Mouse (Mus musculus) v-Abl transformed pro-B cells (cell line): ENCODE data around the gene Tstd1.

Source experiments
- in situ Hi-C, 2 experiments: fragments of 400-800 bp; cut with MboI; formaldehyde crosslinking; loops; one replicate each; pipeline ENCODE4 v1.15.1; 2025; ENCODE audit not compliant: unreplicated experiment in 2 of 2

Gene Tstd1

DNA sequence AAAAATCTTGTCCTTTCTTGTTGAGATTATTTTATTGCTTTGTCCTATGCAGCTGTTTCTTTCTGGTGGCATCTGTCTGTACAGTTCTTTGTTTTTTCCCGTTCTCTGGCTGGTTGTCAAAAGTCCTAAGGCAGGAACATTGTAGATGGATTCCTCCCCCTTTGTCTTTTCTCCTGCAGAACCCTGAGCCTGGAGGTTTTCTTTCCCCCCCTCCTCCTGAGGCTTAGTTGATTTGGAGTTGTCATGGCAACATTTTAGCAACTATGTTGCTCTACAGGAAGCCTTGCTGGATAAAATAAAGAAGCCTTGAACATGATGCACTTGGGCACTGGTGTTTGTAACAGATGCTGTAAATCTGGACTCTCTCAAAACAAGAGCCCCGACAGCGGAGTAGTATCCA is 6.2 kb upstream of the Tstd1 start:
- in situ Hi-C loops: no loop called here

DNA sequence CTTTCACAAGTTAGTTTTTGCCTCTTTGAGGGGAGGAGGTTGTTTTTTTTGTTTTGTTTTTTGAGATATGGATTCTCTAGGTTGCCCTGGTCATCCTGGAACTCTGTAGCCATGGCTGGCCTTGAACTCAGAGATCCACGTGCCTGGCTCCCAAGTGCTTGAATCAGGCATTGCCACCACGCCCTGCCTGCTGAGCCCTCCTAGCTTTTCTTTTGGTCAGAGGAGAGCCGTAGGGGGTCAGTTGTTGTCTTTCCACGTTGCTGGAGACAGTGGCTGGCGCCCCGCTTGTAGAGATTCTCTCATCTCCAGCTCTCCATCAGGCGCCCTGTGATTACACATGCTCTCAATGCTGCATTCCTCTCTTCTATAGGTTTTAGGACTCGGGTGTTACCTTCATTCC is 5.1 kb upstream of the Tstd1 start:
- in situ Hi-C loops: no loop called here

DNA sequence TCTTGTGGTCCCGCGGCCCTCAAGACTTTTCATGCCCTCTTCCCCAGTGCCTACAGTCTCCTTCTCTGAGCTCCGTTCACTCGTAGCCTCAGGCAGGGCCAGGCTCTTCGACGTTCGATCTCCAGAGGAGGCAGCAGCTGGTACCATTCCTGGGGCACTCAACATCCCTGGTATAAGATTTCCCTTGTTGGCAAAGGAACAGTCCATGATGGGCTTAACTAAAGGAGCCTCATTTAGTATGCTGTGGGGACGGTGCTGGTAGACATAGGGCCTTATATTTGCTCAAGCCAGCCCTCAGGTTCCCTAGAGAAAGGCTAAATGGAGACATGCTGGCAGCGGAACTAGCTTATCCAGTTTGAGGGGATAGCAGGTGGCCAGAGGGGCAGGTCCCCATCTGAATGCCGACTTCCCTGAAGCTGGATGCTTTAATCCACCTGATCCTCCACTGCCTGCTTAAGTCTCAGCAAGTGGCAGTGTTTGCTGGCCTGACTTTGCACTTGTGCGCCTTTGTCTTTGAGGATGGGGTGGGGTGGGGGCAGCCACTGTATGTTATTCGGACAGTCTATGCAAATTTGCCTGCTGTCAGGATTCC is 715 bp downstream of the Tstd1 start:
- in situ Hi-C loops: no loop called here

DNA sequence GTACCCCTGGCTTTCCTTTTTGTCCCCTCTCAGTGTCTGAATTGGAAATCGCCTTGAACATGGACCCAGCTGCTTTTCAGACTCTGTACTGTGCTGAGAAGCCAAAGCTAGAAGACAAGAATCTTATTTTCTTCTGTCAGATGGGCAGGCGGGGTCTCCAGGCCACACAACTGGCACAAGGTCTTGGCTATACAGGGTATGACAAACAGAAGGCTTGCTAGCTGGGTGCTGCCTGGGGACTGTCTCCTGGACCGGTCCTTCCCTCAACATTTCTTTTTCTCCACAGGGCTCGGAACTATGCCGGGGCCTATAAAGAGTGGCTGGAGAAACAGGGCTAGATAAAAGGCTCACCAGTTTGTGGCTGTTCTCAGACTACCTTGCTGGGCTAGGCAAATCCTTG is 1.2 kb downstream of the Tstd1 start:
- in situ Hi-C loops: no loop called here

DNA sequence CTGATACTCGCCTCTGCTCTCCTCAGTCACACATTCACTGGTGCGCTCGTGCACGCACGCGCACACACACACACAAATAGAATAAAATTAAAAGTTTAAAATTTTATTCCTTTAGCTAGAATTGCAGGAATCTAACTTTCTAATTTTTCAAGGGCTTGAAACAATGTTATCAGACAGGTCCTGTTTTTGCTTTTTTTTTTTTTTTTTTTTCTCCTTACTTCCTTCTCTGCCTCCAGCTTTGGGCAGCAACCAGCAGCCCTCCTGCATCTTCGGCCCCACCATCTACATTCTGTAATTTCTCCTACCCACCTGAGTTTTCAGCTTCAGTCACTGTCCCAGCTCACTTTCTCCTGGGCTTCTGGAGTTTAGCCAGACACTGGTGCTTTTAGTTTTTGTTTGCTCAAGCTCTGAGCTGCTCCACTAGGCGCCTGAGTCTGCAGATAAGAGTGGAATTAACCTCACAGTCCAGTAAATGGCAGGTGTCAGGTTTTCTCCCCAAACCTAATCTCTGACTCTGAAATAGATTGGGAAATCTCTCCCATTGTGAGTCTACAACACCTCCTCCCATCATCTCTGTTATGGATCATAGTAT is 3.9 kb downstream of the Tstd1 start:
- in situ Hi-C loops: no loop called here

DNA sequence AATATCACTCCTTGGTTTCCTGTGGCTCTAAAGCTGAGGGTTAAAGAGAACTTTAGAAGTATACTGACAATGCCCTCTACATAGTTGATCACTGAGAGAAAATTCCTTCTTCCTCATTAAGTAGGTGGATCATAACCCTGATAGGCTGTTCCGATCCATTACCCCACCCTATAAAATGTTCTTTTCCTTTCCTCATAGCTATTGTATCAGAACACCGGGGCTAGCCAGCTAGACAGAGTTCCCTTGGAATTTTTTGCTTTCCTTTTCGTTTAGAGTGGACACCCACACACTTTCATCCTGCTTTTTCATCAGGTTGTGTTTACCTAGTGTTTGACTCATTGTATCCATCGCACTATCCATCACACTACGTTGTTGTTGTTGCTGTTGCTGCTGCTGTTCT is 6.0 kb downstream of the Tstd1 start:
- in situ Hi-C loops: no loop called here

DNA sequence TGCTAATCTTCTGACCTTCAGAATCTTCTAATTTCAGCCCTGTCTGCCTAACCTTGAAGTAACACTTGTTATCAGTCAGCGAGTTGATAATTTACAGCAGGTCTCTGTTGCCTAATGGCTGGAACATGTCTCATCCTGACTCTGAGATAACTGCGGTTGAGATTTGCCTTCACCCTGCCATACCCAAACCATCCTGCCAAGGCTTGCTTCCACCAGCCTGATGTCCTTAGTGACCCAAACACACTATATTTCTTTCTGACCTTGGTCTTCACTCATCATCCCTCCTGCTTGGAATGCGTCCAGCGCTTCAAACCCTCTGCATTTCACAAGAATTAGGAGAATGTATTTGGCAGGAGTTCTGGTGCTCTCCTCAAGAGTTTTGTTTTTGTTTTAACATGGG is 6.5 kb downstream of the Tstd1 start:
- in situ Hi-C loops: no loop called here

DNA sequence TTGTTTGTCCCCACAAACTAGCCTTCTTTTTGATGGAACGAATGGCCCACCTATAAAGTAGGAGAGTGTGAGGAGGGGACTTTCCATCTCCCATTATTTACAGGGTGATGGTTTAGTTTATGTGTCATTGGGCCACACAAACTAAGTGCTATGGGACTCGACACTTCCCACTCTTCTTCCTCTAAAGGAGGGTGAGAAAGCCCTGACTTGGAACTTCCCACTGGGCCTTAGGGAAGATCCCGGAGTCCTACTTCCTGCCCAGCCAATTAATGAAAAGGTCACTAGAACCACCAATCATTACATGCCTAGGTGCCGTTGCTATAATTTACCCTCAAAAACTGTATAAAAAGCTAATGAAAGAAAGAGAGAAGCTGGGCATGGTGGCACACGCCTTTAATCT is 13.5 kb downstream of the Tstd1 start:
- in situ Hi-C loops: no loop called here

DNA sequence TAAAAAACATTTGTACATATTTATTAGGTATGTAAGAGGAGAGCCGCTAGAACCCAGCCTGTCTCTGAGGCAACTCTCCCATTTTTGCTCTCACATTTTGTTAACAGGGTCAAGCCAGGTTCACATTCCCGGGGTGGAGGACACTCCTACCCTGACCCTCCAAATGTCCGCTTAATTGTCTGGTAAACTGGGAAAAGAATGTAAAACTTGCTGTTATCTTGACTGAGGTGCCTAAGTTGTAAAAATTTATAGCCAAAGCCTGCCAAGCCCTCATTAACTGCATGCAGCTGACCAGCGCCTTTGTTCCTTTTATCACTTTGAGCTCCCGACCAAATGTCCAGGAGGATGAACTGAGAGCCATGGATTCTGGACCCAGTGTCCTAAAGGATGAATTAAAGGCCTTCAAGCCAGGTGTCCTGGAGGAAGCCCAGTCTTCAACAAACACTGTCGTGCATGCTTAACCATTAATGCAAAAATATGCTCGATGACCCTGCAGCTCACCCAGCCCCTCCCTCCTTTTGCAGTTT is 16.7 kb downstream of the Tstd1 start:
- in situ Hi-C loops: no loop called here

DNA sequence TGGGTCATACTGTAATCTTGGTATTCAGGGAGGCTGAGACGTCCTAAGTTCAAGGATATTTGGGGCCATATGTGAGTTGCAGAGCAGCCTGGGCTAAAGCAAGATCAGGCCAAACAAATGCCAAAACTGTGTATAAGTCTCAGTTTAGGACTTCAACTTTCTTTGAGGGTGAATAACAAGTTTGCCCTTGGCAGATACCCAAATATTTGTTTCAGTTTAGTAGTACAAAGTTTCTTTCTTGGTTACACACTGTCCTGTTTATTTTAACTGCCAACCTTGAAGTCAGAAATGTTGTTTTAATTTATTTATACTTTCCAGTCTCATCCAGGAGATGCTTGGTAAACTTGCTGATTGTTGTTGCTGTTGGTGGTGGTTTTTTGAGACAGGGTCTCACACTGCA is 17.3 kb downstream of the Tstd1 start:
- in situ Hi-C loops: no loop called here

DNA sequence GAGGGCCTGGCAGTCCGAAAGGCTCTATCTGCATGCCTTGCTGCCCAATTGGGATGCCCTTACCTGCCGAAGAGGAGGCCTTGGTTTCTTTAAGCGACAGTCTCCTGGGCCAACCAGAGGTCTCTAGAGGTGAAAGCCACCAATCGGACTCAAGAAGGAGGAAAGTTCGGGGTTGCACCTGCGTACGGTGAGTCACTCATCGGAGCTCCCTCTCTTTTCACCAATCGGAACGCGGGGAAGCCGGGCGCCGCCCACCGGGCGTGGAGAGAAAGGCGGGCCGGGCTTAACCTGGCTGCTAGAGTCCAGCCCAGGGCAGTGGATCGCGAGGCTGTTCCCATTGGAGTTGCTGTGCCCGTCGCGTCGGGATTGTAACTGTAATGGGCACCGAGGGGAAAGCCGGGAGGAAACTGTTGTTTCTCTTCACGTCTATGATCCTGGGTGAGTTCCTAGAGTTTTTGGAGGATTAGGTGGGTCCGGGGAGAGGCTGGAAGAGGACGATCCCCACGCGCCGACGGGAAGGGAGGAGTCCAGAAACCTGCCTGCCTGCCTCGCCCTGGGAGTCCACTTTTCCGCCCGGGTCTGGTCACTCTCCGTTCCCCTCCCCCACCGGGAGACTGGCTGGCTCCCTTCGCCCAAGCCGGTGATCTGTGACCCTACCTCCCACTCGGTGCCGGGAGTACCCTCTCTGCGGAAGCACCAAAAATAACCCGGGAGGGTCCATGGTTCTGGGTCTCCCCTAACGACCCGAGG is 18.8 kb downstream of the Tstd1 start, which contains the start of gene F11r:
Gene F11r (plus strand): TSS at position 272 of the 750 bp plus-strand sequence.
- in situ Hi-C loops: no loop called here

DNA sequence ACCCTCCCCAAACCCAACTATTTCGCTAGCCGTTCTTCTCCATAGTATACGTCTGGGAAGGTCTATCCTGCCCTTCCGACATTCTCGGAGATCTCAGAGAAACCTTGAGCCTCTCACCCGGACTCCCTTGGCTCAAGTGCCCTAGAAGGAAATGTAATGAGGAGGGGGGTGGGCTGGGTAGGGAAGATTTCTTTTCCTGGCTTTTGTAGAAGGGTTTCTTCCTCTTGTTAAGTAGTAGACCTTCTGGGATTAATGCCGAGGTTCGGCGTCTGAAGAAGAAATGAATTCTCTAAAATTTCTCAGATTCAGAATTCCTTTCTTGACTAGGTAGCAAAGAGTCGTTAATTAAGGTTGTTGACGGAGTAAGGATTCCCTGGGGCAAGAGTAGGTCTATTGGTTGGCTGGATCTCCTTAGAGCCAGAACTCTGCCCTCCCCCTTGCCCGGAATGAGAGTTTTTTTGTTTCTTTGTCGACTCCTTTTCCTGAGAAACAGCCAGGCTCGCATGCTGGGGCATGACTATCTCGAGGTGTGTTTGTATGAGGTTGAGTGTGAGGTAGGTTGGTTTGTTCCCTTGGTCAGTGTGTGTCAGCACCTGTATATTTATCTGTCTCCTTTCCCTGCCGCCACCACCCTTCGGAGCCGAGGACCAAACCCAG is 19.5 kb downstream of the Tstd1 start:
- in situ Hi-C loops: no loop called here

DNA sequence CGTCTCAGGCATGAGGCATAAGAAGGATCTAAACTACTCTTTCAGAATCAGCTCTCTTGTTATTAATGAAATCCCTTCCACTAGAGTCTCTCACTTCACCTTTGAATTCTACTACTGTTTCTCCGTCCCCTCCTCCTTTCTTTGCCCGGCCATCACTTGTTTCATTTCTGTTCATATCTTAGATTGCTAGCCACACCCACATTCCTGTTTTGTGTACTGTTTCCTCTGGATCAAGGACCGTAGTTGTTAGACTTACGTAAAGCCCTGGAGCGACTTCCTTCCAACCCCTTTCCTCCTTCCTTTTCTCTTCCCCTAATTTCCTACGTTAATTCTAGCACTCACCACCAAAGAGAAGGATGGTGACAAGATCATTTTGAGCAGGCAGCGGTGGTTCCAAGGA is 20.4 kb downstream of the Tstd1 start:
- in situ Hi-C loops: no loop called here

DNA sequence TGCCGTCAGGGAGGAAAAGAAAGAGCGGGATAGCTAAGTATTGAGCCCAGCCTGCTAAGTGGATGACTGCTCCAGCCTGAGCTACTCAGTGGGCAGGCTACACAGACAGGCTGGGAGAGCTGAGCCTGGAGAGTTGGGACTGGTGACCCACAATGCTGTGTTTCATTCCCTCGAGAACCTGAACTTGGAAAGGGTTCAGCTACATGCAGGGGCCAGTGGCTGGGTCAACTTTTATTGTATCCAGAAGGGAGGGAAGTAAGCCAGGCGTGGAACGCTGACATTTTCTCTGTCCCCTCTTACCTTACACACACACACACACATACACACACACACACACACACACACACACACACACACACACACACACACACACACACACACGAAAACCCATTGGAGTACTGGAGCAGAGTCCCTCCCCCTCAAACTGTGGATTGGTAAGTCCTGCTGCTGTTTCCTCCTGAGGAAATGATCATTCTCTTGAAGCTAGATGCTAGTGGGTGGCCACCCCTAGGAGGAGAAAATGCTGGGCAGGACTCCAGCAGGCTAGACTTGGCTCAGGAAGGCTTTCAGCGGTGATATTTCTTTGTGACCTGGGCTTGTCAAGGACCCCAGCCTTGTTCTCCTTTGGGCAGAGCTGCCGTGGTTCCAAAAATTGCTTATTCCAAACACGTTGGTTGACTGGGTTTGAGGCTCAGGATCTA is 21.5 kb downstream of the Tstd1 start:
- in situ Hi-C loops: no loop called here

DNA sequence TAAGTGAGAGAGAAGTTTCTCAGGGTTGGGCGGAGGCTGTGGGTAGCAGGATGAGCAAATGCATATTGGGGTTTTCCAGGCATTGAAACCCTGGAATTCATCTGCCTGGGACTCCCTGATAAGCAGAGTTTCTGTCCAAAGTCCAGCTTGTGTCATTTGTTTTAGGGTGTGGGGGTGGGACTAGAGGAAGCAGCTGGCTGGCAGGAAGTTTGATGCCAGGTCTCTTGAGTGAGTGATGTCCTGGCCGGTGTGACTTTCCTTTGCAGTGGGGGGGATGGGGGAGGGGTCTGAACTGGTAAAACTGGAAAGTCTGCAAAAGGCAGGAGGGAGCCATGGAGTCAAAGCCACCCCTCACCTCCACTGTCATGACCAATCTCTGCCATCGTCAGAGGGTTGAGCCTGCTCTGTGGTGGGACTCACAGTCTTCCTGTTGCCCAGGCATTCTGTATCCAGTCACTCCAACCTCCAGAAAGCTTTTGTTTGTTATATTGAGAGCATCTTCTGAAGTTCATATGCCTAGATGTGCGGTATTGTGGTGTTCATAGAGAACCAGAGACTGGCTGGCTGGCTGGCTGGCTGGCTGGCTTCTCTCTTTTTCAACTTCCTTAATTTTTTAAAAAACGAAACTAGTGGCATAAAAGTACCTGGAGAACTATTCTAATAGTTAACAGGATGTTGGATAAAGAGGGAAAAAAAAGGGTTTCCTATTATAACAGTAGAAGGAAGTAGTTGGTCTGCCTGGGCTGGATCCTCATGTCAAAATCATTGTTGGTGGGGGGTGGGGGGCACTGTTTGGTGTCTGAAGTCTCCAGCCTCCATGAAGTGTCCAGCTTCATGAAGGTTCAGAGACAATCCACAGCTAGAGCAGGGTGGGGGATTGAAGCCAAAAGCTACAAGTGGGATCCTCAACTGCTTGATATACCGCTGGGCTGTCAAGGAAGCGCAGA is 23.1 kb downstream of the Tstd1 start:
- in situ Hi-C loops: no loop called here

DNA sequence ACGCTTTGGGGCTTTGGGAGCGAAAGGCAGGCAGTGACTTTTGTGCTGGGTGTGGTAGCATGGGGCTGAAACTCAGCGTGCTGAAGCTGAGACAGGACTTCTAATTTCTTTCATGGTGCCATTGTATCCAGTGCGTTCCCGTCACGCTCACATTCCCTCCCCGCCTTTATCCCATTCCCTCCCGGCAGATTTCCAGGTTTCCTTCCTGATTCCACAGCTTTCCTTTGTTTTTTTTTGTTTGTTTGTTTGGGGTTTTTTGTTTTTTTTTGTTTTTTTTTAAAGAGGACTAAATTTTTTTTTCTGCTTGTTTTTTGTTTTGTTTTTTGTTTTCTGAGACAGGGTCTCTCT is 23.7 kb downstream of the Tstd1 start:
- in situ Hi-C loops: no loop called here

DNA sequence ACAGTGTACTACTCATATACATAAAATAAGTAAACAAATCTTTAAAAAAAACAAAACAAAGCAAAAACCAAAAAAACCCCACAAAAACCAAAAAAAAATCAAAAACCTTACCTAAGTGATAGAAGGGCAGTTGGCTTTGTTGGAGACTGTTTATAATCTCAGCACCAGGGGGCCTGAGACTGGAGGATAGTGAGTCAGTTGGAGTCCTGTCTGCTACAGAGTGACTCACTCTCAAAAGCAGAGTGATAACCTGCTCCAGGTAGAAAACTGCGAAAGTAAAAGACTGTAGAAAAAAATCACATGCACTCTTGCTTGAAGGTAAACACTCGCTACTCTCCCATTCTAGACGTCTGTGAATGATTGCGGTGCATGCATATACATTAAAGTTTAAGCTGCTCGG is 26.4 kb downstream of the Tstd1 start:
- in situ Hi-C loops: no loop called here

DNA sequence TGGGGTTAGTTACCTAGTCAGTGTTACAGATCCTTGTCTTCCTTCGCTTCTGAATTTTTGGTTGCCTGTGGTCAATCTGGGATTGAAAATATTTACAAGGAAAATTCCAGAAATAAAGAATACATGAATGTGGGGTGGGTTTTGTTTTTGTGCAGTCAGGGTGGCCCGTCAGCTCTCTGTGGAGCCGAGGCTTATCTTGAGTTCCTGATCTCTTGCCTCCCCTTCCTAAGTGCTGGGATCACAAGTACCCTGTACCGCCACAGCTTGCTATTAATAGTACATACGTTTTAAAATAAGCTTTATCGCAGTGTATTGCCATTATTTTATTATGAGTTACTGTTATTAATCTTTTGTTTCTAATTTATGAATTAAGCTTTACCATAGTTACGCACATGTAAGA is 28.2 kb downstream of the Tstd1 start:
- in situ Hi-C loops: no loop called here

DNA sequence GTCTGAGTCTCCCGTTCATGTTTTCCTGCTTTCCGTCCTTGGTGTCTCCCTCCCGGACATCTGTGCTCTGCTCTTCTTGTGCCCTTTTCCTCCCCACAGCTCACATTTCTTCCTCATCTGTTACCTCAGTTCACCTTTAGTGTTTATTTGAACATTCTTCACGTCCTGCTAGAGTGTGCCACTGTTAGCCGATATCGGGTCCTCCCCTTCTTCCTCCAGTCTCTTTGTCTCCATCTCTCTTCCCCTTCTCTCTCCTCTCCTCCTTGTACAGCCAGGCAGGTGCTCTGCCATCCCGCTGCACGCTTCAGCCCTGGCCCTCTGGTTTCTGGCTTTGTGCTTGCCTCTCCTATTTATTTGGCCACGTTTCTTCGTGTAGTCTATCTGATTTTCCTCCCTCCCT is 29.0 kb downstream of the Tstd1 start:
- in situ Hi-C loops: no loop called here

DNA sequence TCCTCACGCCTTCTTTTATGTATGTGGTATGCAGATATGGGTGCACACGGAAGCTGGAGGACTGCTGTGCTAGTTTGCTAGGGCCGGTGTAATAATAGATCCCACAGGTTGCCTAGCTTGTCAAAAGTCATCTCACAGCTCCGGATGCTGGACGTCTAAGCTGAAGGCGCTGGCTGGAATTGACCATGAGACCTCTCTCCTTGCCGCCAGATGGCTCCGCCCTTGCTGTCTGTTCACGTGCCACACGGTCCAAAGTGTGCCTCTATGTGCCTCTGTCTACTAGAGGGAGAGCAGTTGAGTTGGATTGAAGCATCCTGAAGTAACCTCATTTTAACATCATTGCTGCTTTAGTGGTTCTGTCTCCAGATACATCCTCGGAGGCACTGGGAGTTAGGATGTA is 31.4 kb downstream of the Tstd1 start:
- in situ Hi-C loops: no loop called here
